Mouse (Mus musculus): ENCODE data around the gene Mpped2.

Gene Mpped2

DNA sequence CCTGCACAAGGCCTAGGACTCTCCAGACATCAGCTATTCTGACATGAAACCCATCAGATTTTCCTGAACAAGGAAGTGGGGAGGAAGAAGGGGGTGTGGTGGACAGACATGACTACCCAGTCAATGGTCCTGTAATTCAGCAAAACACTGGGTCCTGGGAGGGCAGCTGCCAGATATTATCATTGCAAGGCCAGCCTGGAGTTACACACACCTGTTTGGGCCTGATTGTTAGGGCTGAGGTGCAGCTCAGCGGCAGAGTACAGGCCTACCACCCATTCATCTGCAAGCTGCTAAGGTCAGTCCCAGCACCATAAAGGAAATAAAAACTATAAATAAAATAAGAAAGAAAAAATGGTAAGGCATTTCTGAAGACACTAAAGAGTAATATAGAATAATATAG is 52.3 kb downstream of the Mpped2 start:
- ATAC-seq (ENCODE audit: low TSS enrichment) = no peak

DNA sequence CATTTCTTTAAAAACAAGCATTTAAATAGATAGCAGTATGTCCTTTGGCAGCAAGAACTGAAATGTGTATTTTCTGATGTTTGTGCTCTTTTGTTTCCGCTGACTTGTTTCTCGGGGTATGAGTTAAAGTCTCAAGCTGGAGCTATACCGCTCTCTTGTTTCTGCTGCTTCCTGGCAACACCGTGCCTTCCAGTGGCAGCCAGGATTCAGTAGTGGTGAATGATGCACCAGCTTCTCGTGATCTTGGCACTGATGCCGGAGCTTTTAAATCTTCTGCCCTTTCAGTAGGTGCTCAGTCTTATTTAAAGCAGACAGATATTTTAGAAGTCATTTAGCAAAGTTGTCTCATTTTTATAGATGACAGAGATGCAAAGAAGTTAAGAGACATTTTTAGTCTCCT is 53.1 kb downstream of the Mpped2 start:
- ATAC-seq (ENCODE audit: low TSS enrichment) = peak; percentile 81

DNA sequence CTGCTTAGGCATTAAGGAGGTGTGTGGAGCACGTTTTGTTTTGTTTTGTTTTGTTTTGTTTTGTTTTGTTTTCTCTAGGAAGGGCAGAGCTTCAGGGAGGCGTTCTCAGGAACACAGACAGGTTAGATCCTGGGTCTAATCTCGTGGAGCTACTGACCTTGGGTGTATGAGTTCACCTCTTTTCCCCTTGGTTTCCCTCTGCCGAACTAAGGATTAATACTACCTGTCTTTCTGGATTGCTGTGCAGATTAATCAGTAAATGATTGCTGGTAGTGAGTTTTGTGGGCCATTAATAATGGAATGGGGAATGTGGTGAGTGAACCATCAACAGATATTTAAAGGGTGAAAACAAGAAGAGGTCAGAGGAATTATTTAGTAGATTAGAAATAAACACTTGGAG is 53.8 kb downstream of the Mpped2 start:
- no peak for ATAC-seq (ENCODE audit: low TSS enrichment)

DNA sequence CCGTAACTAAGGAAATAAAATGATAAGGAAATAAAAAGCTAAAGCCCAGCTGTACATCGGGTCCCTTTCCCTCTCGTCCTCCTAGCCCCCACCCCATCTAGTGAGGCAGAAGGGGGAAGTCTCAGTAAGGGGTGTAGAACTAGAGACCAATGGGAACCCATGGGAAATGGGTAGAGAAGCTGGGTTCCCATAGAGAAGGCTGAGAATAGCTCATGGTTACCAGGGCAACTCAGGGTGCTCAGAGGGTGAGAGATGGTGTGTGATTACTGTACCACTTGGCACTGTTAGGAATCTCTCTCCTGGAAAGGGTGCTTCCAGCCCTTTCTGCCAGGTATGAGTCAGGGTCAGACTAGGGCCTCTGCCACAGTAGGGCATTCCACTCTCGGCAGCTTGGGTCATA is 54.3 kb downstream of the Mpped2 start:
- peak; percentile 54 for ATAC-seq (ENCODE audit: low TSS enrichment)

DNA sequence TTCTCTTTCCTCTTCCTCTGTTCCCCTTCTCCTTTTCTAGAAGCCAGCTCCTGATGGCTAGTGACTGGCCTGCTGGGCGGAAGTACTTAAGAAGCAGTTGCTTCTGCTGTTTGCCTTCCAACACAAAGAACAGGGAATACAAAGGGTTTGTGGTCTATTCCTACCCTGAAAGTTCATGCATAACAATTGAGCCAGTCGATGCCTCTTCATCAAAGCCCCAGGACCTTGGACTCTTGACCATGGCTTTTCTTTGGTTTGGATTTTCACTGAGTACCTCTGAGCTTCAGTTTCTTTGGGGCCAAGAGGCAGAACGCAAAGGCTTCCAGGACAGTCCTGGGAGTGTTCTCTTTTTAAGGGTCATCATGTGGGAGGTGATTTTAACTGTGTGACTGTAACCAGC is 57.8 kb downstream of the Mpped2 start:
- no peak for ATAC-seq (ENCODE audit: low TSS enrichment)

DNA sequence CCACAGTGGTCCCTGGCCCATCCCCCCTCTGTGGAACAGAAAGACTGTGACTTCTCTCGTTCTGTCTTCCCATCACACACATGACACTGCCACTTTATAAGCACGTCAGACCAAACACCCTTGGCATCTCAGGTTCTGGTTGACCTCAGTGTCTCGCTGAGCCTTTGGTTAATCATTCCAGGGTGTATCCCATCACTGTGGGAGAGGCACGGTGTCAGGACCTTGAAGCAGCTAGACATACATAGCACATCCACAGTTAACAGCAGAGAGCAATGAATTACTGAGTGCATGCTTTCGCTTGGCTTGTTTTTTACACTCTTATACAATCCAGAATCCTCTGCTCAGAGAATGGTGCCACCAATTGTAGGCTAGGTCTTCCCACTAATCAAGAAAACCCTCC is 60.6 kb downstream of the Mpped2 start:
- no peak for ATAC-seq (ENCODE audit: low TSS enrichment)

DNA sequence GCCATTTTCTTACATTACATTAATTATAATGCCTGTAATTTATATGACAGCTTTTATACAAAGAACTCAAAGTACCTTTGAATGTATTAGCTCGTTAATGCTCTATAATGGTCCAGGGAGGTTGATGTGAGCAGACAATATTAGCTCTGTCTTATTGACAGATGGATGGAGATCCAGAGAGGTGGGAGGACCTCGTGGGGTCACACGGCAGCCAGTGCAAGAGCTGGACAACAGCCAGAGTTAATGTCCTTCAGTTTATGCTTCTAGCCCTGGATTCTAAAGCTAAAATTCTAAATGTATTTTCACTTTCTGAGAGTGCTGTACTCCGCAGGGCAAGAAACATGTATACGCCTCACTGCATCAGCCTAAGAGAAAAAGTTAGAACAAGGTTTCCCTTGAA is 61.6 kb downstream of the Mpped2 start:
- ATAC-seq (ENCODE audit: low TSS enrichment) = no peak

DNA sequence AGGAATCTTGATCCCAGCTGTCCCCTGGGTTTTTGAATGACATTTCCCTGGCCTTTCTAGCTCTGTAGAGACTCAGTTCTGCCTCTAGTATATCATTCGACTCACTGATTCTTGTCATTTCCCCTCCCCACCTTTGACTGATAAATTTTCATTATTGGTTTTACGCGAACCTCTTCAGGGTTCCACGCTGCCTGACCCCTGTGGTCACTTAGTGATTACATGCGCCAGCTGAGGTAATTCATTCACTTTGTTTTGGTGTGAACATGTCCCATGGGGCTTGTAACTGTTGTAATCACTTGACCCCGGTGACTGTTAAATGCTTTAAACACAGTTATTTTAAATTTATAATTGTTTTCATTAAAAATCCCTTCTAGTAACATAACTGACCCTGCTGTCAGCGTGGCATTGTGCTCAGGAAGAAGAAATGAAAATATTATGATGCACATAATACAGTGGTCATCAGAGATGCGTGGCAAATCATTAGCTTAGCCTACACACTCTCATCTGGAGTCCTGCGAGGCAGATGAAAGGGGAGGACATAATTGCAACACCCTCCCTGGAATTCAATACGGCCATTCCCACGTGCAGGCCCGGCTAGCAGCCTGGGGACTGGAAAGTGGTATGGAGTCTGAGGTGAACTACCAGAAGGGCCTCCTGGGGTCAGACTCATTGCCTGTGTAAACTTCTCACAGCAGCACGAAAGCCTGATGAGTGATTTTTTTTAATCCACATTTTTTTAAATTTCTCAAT is 63.5 kb downstream of the Mpped2 start:
- no peak for ATAC-seq (ENCODE audit: low TSS enrichment)

DNA sequence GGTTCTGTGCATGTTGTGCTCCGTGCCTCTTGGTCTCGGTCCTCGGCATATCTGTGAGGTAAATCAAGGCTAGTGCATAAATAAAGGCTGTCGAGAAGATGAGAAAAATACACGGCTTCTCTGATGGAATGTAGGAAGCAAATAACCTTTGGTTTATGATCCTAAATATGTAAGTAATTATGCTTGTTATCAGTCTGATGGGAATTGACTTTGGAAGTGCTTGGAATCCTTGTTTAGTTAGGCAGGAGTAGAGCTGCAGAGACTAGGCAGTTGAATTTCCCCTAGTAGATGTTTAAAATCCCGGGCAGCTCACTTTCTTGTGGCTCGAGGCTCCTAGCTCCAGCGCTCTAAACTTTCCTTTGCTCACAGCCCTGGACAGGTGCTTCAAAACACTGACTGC is 69.9 kb downstream of the Mpped2 start:
- no peak for ATAC-seq (ENCODE audit: low TSS enrichment)

DNA sequence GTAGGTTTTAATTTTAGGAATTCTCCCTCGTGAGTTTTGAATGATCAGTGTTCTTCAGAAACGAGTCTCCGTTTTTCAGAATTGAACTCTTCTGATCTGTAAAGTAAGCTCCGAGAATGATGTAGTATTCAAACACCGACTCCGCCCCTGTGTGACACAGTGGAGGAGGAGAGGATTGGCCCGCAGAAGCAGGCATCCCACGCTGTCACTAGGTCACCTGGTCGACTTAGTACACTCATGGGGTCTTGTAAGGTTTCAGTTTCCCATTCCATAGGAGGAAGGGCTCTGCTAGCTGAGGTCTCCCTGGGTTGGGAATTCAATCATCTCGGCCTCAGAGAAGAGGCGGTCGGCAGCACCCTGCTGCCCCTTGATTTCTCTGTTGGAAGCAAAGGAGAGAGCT is 76.2 kb downstream of the Mpped2 start:
- ATAC-seq (ENCODE audit: low TSS enrichment) = no peak

DNA sequence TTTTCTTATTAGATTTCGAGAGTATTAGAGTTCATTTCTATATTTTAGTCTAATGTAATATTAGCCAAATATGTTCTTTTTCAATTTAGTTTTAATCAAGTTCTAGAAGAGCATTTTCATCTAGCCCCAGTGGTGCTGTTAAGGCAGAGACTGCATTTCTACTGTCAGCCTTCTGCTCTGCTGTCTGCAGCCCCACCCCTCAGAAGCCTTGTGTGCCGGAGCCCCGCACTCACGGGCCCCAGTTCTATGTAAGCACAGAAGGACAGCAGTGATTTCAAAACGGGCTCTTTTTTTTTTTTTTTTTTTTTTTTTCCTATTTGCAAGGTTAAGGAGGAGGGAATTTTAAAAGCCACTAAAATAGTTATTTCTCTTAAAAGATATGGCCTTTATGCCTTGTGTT is 79.6 kb downstream of the Mpped2 start:
- ATAC-seq (ENCODE audit: low TSS enrichment) = no peak

DNA sequence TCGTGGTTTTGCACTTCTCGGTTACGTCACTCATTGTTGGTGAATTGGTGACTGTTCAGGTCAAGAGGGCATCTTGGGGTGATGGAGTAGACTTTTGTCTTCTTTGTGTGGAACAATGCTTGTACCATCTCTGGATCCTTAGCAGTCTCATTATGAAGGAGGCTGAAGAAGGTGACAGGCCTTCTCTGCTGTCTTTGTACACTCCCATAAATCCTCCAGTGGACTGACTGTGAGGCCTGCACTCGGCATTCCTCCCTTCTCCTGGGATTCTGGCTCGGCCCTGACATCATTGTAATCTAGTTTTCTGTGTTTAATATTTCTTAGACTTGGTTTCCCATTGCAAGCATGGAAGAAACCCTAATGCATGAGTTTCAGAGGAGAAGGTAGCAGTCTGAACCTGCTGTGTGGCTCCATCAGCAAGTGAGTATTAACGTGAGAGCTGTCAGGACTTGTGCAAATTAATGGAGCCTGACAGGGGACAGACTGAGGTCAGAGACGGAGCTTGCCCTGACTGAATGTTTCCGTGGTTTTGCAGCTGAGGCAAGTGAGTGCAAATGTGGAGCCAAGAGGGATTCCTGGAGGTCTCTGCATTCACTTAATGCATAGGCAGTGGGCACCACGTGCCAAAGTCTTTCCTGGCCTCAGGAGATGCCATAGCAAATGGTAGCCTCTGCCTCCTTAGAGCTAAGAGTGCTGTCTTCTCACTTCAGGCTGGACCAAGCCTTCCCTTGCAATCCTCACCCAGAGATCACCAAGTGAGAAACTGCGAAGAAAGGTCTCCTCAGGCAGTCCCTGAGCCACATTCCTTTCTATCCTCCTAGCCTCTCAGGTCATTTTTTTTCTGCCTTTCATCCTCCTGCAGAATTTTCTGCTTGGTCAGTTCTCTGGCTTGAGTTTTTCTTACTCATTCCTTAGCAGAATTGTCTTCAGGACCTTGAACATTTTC is 81.5 kb downstream of the Mpped2 start:
- no peak for ATAC-seq (ENCODE audit: low TSS enrichment)

DNA sequence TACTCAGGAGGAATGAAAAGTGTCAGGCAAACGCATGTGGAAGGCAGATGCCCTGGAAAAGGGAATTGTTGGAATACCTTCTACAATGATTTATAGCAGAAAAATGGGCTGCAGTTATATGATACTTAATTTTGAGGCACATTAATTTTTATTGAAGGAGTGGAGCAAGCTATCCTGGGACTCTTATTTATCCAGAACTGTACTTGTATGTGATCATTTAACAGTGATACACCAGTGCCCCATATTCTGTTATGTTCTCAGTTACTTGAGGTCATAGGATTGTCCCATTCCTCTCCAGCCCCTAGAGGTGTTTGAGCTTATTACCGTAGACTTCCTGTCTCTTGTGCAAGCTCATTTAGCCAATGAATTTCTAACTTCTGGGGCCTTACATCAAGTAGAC is 82.9 kb downstream of the Mpped2 start:
- no peak for ATAC-seq (ENCODE audit: low TSS enrichment)

DNA sequence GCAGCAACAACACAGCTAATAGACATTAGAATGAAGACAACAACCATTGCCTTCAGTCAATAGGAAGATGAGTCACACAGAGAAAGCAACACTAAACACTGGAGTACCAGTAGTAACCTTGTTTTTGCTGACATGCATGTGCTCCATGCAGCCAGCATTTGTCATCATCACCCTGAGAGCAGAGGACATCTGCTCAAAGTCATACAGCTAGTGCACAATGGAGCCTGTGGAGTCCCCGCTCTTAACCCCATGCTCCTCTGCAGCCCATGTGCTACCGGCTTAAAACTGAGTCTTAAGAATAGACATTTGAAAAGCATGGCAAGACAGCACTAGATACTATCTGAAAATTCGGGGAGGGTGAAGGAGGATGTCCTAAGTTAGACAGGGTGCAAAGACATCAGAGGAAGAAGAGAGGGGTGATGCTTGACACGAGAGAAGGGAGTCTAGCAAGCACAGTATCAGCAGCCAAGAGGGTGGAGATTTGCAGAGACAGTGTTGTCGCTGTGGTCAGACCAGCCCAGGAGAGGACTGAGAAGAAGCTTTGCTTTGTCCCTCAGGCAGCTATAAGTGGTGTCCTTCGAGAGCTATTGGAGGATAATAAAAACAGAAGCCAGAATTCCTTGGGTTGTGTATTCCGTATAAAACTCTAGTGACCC is 85.9 kb downstream of the Mpped2 start:
- ATAC-seq (ENCODE audit: low TSS enrichment) = no peak

DNA sequence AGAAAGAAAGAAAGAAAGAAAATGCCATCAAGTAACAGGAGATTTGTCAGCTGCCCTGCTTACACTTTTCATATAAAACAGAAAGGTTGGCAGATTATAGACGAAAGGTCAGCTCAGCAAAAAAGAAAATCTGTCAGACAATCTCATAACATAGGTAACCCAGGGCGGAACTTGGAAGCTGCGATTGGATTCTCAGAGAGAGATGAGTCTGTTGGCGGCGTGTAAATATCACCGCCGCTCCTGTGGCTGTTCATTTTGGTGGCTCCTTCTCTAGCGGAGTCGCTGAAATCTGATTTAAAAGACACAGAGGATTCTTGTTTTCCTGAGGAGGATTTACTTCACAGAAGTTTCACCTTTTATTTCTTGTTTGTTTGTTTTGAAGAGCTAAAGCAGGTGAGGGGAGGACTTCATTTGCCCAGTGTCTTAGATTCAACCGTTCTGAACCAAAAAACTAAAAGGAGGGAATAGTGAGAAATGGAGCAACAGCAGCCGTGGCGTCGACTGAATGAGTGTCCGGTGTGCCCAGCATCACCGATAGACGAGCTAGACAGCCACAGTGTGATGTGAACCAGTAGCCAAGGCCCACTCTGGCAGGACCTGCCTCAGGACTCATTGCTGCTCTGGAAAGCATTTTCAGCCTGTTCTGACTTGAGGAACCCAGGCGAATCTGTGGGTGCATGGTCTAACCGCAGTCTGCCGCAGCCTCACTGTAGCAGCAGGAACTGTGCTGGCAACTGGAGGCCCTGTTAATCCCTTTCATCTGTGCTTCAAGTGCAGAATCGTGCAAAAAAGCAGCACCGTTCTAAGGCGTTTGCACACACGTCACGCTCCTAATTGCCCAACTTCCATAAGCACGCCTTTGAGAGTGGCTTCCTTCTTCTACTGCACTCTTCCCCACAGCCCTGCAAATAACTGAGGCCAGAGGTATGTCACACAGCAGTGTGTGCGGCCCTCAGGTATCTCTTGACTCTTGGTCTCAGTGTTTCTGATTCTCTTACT is 88.4 kb downstream of the Mpped2 start:
- peak; percentile 64 for ATAC-seq (ENCODE audit: low TSS enrichment)

DNA sequence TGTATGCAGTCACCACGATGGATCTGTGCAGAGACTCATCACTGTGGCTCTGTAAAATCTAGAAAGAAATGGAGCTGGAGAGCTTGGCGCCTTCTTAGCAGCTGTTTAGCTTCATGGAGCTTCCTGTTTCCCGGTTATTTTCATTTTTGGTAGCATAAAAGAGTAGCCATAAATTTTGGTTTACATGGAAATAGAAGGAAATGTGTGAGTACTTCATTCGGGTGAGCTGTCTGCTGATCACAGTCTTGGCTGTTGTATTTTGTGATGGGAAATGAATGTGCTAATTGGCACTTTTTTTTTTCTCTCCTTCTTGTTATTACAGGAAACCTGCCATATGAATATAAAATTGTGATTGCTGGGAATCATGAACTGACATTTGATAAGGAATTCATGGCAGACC is 90.2 kb downstream of the Mpped2 start:
- ATAC-seq (ENCODE audit: low TSS enrichment) = no peak

DNA sequence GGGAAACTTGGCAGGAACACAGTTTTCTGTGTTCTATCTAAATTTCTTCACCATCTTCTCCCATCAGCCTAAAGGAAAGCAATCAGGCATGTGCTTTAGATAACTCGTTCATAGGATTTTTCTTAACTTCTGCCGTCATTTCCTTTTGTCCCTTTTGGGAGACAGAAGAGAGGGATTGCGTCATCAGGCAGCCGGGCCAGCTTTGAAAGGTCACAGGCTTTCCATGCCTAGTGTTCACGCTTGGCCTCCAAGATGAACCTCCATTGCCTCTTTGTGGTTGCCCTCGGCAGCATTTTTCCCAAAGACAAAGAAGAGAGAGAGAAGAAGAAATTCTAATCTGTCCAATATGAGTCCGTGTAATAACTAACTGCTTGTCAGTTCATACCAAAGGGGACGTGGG is 95.0 kb downstream of the Mpped2 start:
- 0 out of 2 replicates have a peak, but pooled peaks have one; percentile 8 for ATAC-seq (ENCODE audit: low TSS enrichment)

DNA sequence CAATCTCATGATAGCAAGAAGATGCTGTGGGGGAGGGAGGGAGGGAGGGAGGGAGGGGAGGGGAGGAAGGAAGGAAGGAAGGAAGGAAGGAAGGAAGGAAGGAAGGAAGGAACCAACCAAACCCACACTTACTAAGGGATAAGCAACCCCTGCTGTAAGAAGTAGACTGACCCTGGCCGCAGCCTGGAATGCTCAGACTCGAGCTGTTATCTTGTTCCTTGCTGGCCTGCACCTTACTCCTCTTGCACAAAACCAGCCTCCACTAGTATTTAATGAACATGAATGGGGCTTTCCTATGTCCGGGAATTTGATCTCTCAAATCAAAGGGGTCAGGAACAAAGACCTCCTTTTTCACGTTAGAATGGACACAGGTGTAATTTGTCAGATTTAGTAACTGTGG is 95.5 kb downstream of the Mpped2 start:
- ATAC-seq (ENCODE audit: low TSS enrichment) = no peak

DNA sequence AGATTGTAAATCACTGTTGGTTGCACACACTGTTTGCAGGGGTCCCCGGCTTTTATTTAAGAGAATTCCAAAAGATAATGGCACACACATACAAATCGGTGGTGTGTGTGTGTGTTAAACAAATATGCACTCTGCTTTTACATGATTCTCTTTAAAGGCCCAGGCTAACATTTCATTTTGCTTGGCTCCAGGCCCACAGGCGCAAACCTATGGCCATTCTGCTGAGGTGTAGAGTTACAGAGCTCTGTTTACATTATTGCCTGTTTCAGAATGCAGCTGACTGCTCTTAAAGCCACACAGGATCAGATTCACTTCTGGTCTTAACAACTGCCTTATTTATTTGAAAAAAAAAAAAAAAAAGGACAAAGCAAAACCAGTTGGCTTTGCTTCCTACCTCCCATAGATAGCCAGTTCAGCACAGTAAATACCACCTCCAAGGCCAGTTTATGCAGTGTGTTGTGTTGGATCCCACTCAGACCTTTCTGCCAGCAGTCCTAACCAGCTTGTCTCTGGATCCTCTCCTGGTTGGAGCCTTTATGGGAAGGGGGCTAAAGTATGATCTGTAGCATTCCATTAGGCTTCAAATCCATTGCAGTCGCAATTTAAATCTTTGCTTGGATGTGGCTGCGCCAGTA is 96.7 kb downstream of the Mpped2 start:
- ATAC-seq (ENCODE audit: low TSS enrichment) = no peak

DNA sequence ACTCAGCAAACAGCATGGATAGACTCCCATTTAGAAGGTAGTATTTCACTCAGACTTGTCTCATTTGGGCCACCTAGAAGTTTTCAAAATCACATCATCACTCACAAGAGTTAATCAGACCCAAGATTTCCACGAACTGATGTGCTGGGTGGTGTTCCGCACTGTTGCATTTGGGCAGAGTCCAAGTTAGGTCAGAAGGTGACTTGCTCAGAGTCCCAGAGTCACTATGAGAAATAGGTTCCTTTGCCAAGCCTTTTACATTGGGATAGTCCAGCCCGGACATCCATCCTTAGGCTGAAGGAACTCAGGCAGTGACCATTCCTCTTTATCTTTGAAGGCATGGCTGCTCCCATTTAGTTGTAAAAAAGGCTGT is 97.2 kb downstream of the Mpped2 start:
- no peak for ATAC-seq (ENCODE audit: low TSS enrichment)

DNA sequence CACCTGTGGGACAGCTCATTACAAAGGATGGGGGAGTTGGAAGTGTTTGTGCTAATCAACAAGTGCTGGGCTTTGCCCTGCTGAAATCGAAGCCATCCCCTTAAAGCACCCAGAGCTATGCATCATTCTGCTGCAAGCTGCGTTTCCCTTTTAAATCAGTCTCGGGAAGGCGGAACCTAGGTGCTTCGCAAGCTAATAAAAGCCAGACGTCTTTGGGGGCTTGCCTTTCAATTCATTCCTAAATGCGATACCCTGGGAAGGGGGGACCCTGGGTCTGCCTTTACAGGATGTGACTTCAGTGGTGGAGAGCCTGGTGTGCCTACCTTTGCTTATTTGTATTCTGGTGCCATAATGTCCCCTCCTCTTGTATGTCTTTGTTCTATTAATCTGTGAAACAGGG is 103.2 kb downstream of the Mpped2 start:
- no peak for ATAC-seq (ENCODE audit: low TSS enrichment)
